Mouse (Mus musculus) brain, embryonic 14.5 days (tissue): ENCODE data around the gene Mn1.

ENCODE experiments used
- CTCF ChIP-seq: fragments of 200-500 bp; IDR thresholded peaks from 2 replicates; pipeline ENCODE4 v1.5.1; 2012; ENCODE audit warnings: inconsistent platforms, mild to moderate bottlenecking, moderate library complexity, borderline replicate concordance; ENCODE audit not compliant: insufficient read depth, insufficient read length; ENCODE audit errors: extremely low read depth
- POLR2A ChIP-seq: fragments of 200-500 bp; IDR thresholded peaks from 2 replicates; pipeline ENCODE4 v1.6.1; 2012; ENCODE audit warnings: mild to moderate bottlenecking, inconsistent platforms, borderline replicate concordance; ENCODE audit not compliant: poor library complexity, insufficient read depth, insufficient read length, severe bottlenecking; ENCODE audit errors: extremely low read depth

DNA sequence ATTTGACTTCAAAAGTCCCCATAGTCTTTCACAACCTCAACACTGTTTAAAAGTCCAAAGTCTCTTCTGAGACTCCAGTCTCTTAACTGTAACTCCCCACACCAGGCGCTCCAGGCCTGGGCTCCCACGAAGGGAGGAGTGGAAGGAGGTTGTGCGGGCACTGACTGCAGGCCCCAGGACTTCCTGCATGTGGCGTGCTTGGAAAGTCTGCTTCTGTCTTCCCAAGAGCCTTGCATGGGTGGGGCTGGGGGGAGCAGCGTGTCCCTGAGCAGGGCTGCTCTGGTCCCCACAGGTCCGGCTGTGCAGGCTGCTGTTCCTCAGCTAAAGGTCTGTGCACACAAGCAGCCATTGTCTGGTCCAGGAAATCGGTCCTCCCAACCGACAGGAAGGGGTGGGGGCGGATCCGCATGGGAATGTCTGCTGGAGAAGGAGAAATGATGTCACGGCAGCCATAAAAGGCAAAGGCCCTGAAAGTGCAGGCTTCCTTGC, 48.7 kb downstream of the Mn1 start:
- no peak for TF ChIP-seq POLR2A
- no peak for TF ChIP-seq CTCF
